ENCODE assay signal across 31 mouse cellular contexts in genomic region chr14:122427654-122428053, GRCm38 (mm10). TPM values are rescaled to one million over a fixed set of nuclear protein-coding genes. Genes with fewer than 3 reads are reported as not detected.
A peak's percentile ranks its signal among the peaks of the same experiment; 100 is the strongest.
DNase-seq lines count a peak whose midpoint lies in the region; ATAC-seq lines count a peak whose summit lies in the region.
"Had no signal": no experiment of that assay in that cellular context is flagged by ENCODE, and none has a peak within 500 bp of the region (broad histone marks: within the 10 kb centered on the region; RNA-seq: fewer than 3 reads in every experiment).

No protein-coding gene starts in this region.

- peak; percentile 58; the same call in 1 of the 2 replicates for ATAC-seq in hindbrain, embryonic 12.5 days (ENCODE audit: low FRiP score)
- ATAC-seq in neural tube, embryonic 11.5 days (ENCODE audit: insufficient read depth, low FRiP score, low TSS enrichment): peak; percentile 66
- ATAC-seq in neural tube, embryonic 15.5 days (ENCODE audit: low FRiP score): no peak
- peak; percentile 44; the same call in 1 of the 2 replicates for ATAC-seq in hindbrain, embryonic 14.5 days (ENCODE audit: low FRiP score)
- ATAC-seq in neural tube, embryonic 13.5 days (ENCODE audit: low read depth): peak; percentile 49; the same call in 1 of the 2 replicates
- ATAC-seq: activated CD4-positive, CD25-positive, alpha-beta regulatory T cell, adult 4 months; CD4-positive, CD25-positive, alpha-beta regulatory T cell, adult 4 months; forebrain, embryonic 14.5 days had no signal

- no peaks in the 10 kb centered on the region for H3K27me3 ChIP-seq in hindbrain, embryonic 12.5 days
- 0 out of 2 replicates have a peak, but pooled peaks cover 12% of the 10 kb centered on the region for H3K27me3 ChIP-seq in hindbrain, embryonic 10.5 days (ENCODE audit: insufficient read depth, poor library complexity, severe bottlenecking)
- no peaks in the 10 kb centered on the region for H3K27me3 ChIP-seq in neural tube, embryonic 11.5 days (ENCODE audit: control insufficient read depth, insufficient read depth, low read length)
- H3K27me3 ChIP-seq in neural tube, embryonic 15.5 days (replicated peaks): 0 out of 2 replicates have a peak, but pooled peaks cover 3% of the 10 kb centered on the region
- H3K27me3 ChIP-seq in hindbrain, embryonic 14.5 days (ENCODE audit: control insufficient read depth, insufficient read depth, low read length): no peaks in the 10 kb centered on the region
- H3K27me3 ChIP-seq in neural tube, embryonic 13.5 days: peaks cover 12% of the 10 kb centered on the region; the same call in 1 of the 2 replicates
- H3K27me3 ChIP-seq: embryonic facial prominence, embryonic 15.5 days had no signal

- H3K9ac ChIP-seq in hindbrain, embryonic 12.5 days: no peak overlapping the region
- no peak overlapping the region for H3K9ac ChIP-seq in neural tube, embryonic 11.5 days (ENCODE audit: low read length)
- no peak overlapping the region for H3K9ac ChIP-seq in neural tube, embryonic 15.5 days (replicated peaks)
- no peak overlapping the region for H3K9ac ChIP-seq in hindbrain, embryonic 14.5 days
- no peak overlapping the region for H3K9ac ChIP-seq in neural tube, embryonic 13.5 days
- H3K9ac ChIP-seq: embryonic facial prominence, embryonic 12.5 days; embryonic facial prominence, embryonic 15.5 days; forebrain, postnatal 0 days had no signal

- H3K36me3 ChIP-seq in hindbrain, embryonic 12.5 days: no peaks in the 10 kb centered on the region
- H3K36me3 ChIP-seq in hindbrain, embryonic 10.5 days: no peaks in the 10 kb centered on the region
- H3K36me3 ChIP-seq in neural tube, embryonic 11.5 days (ENCODE audit: control insufficient read depth, insufficient read depth, low read length): no peaks in the 10 kb centered on the region
- no peaks in the 10 kb centered on the region for H3K36me3 ChIP-seq in neural tube, embryonic 15.5 days
- no peaks in the 10 kb centered on the region for H3K36me3 ChIP-seq in hindbrain, embryonic 14.5 days (replicated peaks; ENCODE audit: control insufficient read depth, insufficient read depth)
- H3K36me3 ChIP-seq in neural tube, embryonic 13.5 days: no peaks in the 10 kb centered on the region
- H3K36me3 ChIP-seq: embryonic facial prominence, embryonic 12.5 days; embryonic facial prominence, embryonic 15.5 days had no signal

- no peak overlapping the region for H3K4me2 ChIP-seq in hindbrain, embryonic 12.5 days (replicated peaks)
- H3K4me2 ChIP-seq in neural tube, embryonic 11.5 days (ENCODE audit: low read depth): no peak overlapping the region
- H3K4me2 ChIP-seq in neural tube, embryonic 15.5 days: no peak overlapping the region
- H3K4me2 ChIP-seq in hindbrain, embryonic 14.5 days (replicated peaks): no peak overlapping the region
- no peak overlapping the region for H3K4me2 ChIP-seq in neural tube, embryonic 13.5 days
- H3K4me2 ChIP-seq: embryonic facial prominence, embryonic 12.5 days; embryonic facial prominence, embryonic 15.5 days; heart, embryonic 11.5 days had no signal

- peaks cover 15% of the 10 kb centered on the region for H3K4me1 ChIP-seq in hindbrain, embryonic 12.5 days
- peaks cover 56% of the 10 kb centered on the region for H3K4me1 ChIP-seq in hindbrain, embryonic 10.5 days (replicated peaks)
- H3K4me1 ChIP-seq in neural tube, embryonic 11.5 days (ENCODE audit: control insufficient read depth, insufficient read depth, low read length): peaks cover 10% of the 10 kb centered on the region; the same call in 1 of the 2 replicates
- H3K4me1 ChIP-seq in neural tube, embryonic 15.5 days: peaks cover 7% of the 10 kb centered on the region; the same call in 1 of the 2 replicates
- peaks cover 20% of the 10 kb centered on the region; the same call in 1 of the 2 replicates for H3K4me1 ChIP-seq in hindbrain, embryonic 14.5 days (replicated peaks; ENCODE audit: control insufficient read depth, insufficient read depth, low read length)
- peaks cover 33% of the 10 kb centered on the region for H3K4me1 ChIP-seq in neural tube, embryonic 13.5 days (replicated peaks)

- H3K9me3 ChIP-seq in hindbrain, embryonic 12.5 days (replicated peaks): no peaks in the 10 kb centered on the region
- H3K9me3 ChIP-seq in hindbrain, embryonic 10.5 days: no peaks in the 10 kb centered on the region
- 0 out of 2 replicates have a peak, but pooled peaks cover 2% of the 10 kb centered on the region for H3K9me3 ChIP-seq in neural tube, embryonic 11.5 days (ENCODE audit: control insufficient read depth, low read length)
- H3K9me3 ChIP-seq in neural tube, embryonic 15.5 days (replicated peaks): no peaks in the 10 kb centered on the region
- no peaks in the 10 kb centered on the region for H3K9me3 ChIP-seq in hindbrain, embryonic 14.5 days (ENCODE audit: control insufficient read depth, low read length)
- H3K9me3 ChIP-seq in neural tube, embryonic 13.5 days: no peaks in the 10 kb centered on the region
- H3K9me3 ChIP-seq: embryonic facial prominence, embryonic 12.5 days; embryonic facial prominence, embryonic 15.5 days had no signal

- 57% methylated on average over 3 of the region's 3 CpGs for WGBS in hindbrain, embryonic 12.5 days
- 70% methylated on average over 3 of the region's 3 CpGs for WGBS in hindbrain, embryonic 10.5 days
- whole genome bisulfite sequencing in neural tube, embryonic 11.5 days: 62% methylated on average over 3 of the region's 3 CpGs
- 47% methylated on average over 3 of the region's 3 CpGs for WGBS in neural tube, embryonic 15.5 days
- 54% methylated on average over 3 of the region's 3 CpGs for WGBS in hindbrain, embryonic 14.5 days
- 50% methylated on average over 3 of the region's 3 CpGs for WGBS in neural tube, embryonic 13.5 days

- no peak for DNase-seq in hindbrain, embryonic 10.5 days (ENCODE audit: low spot score)
- DNase-seq in neural tube, embryonic 11.5 days (ENCODE audit: low spot score): no peak
- DNase-seq in hindbrain, embryonic 14.5 days (ENCODE audit: low spot score): no peak
- DNase-seq in layer of hippocampus, adult 8-10 months (ENCODE audit: low spot score in 2 of 2): no peak
- DNase-seq in T-cell, adult 2 months (ENCODE audit: low spot score): no peak
- DNase-seq: adrenal gland, adult 8-10 months; adrenal gland, postnatal 25 days; cerebellum, adult 11-12 months; cerebellum, adult 8-10 months; cerebellum, postnatal 36 days; forebrain, postnatal 0 days; gastrocnemius, adult 2 months; gastrocnemius, postnatal 14 days; heart, adult 11 months had no signal

- H3K27ac ChIP-seq in hindbrain, embryonic 12.5 days: 0 out of 2 replicates have a peak overlapping the region, but pooled peaks have one; percentile 23
- no peak overlapping the region for H3K27ac ChIP-seq in hindbrain, embryonic 10.5 days
- H3K27ac ChIP-seq in neural tube, embryonic 11.5 days (ENCODE audit: low read depth, low read length): no peak overlapping the region
- no peak overlapping the region for H3K27ac ChIP-seq in neural tube, embryonic 15.5 days (replicated peaks)
- no peak overlapping the region for H3K27ac ChIP-seq in hindbrain, embryonic 14.5 days
- 0 out of 2 replicates have a peak overlapping the region, but pooled peaks have one; percentile 33 for H3K27ac ChIP-seq in neural tube, embryonic 13.5 days (replicated peaks)
- H3K27ac ChIP-seq: embryonic facial prominence, embryonic 15.5 days; gastrocnemius, adult 2 months had no signal

- H3K4me3 ChIP-seq in hindbrain, embryonic 12.5 days: no peak overlapping the region
- H3K4me3 ChIP-seq in hindbrain, embryonic 10.5 days: no peak overlapping the region
- H3K4me3 ChIP-seq in neural tube, embryonic 11.5 days (ENCODE audit: low read depth, low read length): no peak overlapping the region
- H3K4me3 ChIP-seq in neural tube, embryonic 15.5 days (replicated peaks): no peak overlapping the region
- H3K4me3 ChIP-seq in hindbrain, embryonic 14.5 days (replicated peaks; ENCODE audit: low read length): no peak overlapping the region
- no peak overlapping the region for H3K4me3 ChIP-seq in neural tube, embryonic 13.5 days
- H3K4me3 ChIP-seq: embryonic facial prominence, embryonic 12.5 days; embryonic facial prominence, embryonic 15.5 days; gastrocnemius, adult 2 months had no signal

RNA-seq across cellular contexts. Expression of gene Gm5089, which starts 23.3 kb away (rescaled TPM):
- 2.8 and 4.0 TPM in 2 replicates for polyA plus RNA-seq in hindbrain, embryonic 12.5 days (2016; fragmentation: Nextera tagmentation; extraction: Ambion mirVana)
- 1.9 and 2.4 TPM in 2 replicates for polyA plus RNA-seq in hindbrain, embryonic 10.5 days (2016; fragmentation: Nextera tagmentation; extraction: Ambion mirVana)
- polyA plus RNA-seq in neural tube, embryonic 11.5 days (2014; fragmentation: Nextera tagmentation; extraction: Ambion mirVana): 0.23 and 0.35 TPM in 2 replicates
- 0.14 and 0.60 TPM in 2 replicates for polyA plus RNA-seq in neural tube, embryonic 15.5 days (2015; fragmentation: Nextera tagmentation; extraction: Ambion mirVana)
- polyA plus RNA-seq in hindbrain, embryonic 14.5 days (2014; fragmentation: Nextera tagmentation; extraction: Ambion mirVana): 0.50 and 1.2 TPM in 2 replicates
- 0.46 and 0.62 TPM in 2 replicates for polyA plus RNA-seq in neural tube, embryonic 13.5 days (2015; fragmentation: Nextera tagmentation; extraction: Ambion mirVana)
- under 1 TPM; 0.32 to 0.92 (median 0.55) TPM for total RNA-seq in layer of hippocampus, adult 8-10 months (2022)
- total RNA-seq: adrenal gland, adult 8-10 months; adrenal gland, postnatal 25 days; gastrocnemius, adult 2 months; gastrocnemius, postnatal 14 days; gastrocnemius, postnatal 4 days; heart, adult 8-10 months; heart, postnatal 25 days; hematopoietic stem cell, adult 5-6 weeks; MEL had no signal
- polyA plus RNA-seq: activated CD4-positive, CD25-positive, alpha-beta regulatory T cell, adult 4 months; C2C12; CD4-positive, CD25-positive, alpha-beta regulatory T cell, adult 4 months; heart, embryonic 11.5 days; heart, embryonic 14.5 days; heart, postnatal 0 days had no signal

RNA-seq across cellular contexts. Expression of gene Zic5, which starts 37.8 kb away (rescaled TPM):
- polyA plus RNA-seq in hindbrain, embryonic 12.5 days (2016; fragmentation: Nextera tagmentation; extraction: Ambion mirVana): 18.1 and 25.0 TPM in 2 replicates
- polyA plus RNA-seq in hindbrain, embryonic 10.5 days (2016; fragmentation: Nextera tagmentation; extraction: Ambion mirVana): 16.5 and 20.3 TPM in 2 replicates
- polyA plus RNA-seq in neural tube, embryonic 11.5 days (2014; fragmentation: Nextera tagmentation; extraction: Ambion mirVana): 10.3 and 10.8 TPM in 2 replicates
- 3.9 and 6.2 TPM in 2 replicates for polyA plus RNA-seq in neural tube, embryonic 15.5 days (2015; fragmentation: Nextera tagmentation; extraction: Ambion mirVana)
- polyA plus RNA-seq in hindbrain, embryonic 14.5 days (2014; fragmentation: Nextera tagmentation; extraction: Ambion mirVana): 11.6 and 14.0 TPM in 2 replicates
- 8.4 and 8.6 TPM in 2 replicates for polyA plus RNA-seq in neural tube, embryonic 13.5 days (2015; fragmentation: Nextera tagmentation; extraction: Ambion mirVana)
- total RNA-seq in layer of hippocampus, adult 8-10 months (2022): 1 to 10 TPM; 2.6 to 6.1 (median 4.2) TPM
- total RNA-seq: adrenal gland, postnatal 25 days; gastrocnemius, adult 2 months; gastrocnemius, postnatal 14 days; gastrocnemius, postnatal 4 days; heart, adult 8-10 months; heart, postnatal 25 days; hematopoietic stem cell, adult 5-6 weeks had no signal
- polyA plus RNA-seq: CD4-positive, CD25-positive, alpha-beta regulatory T cell, adult 4 months; heart, postnatal 0 days had no signal

RNA-seq across cellular contexts. Expression of gene Zic2, which starts 47.6 kb away (rescaled TPM):
- 18.3 TPM in 2 replicates for polyA plus RNA-seq in hindbrain, embryonic 12.5 days (2016; fragmentation: Nextera tagmentation; extraction: Ambion mirVana)
- polyA plus RNA-seq in hindbrain, embryonic 10.5 days (2016; fragmentation: Nextera tagmentation; extraction: Ambion mirVana): 7.2 and 10.1 TPM in 2 replicates
- polyA plus RNA-seq in neural tube, embryonic 11.5 days (2014; fragmentation: Nextera tagmentation; extraction: Ambion mirVana): 6.3 and 7.6 TPM in 2 replicates
- 5.1 and 6.8 TPM in 2 replicates for polyA plus RNA-seq in neural tube, embryonic 15.5 days (2015; fragmentation: Nextera tagmentation; extraction: Ambion mirVana)
- 10.6 and 11.4 TPM in 2 replicates for polyA plus RNA-seq in hindbrain, embryonic 14.5 days (2014; fragmentation: Nextera tagmentation; extraction: Ambion mirVana)
- 8.2 and 10.2 TPM in 2 replicates for polyA plus RNA-seq in neural tube, embryonic 13.5 days (2015; fragmentation: Nextera tagmentation; extraction: Ambion mirVana)
- 10 to 100 TPM; 15.0 to 20.8 (median 18.6) TPM for total RNA-seq in layer of hippocampus, adult 8-10 months (2022)
- total RNA-seq: adrenal gland, postnatal 25 days; gastrocnemius, adult 2 months; gastrocnemius, postnatal 14 days; heart, postnatal 25 days; hematopoietic stem cell, adult 5-6 weeks; MEL had no signal
- polyA plus RNA-seq: activated CD4-positive, CD25-positive, alpha-beta regulatory T cell, adult 4 months; CD4-positive, CD25-positive, alpha-beta regulatory T cell, adult 4 months; heart, embryonic 14.5 days; heart, postnatal 0 days had no signal

Comparison
In these comparisons a context has a peak if more than half of its experiments do, and no peak if none do; other contexts are left out.
1. H3K27ac ChIP-seq: peak in hindbrain, embryonic 12.5 days (single experiment) and neural tube, embryonic 13.5 days (single experiment); none in hindbrain, embryonic 10.5 days (single experiment), neural tube, embryonic 11.5 days (single experiment), neural tube, embryonic 15.5 days (single experiment) and hindbrain, embryonic 14.5 days (single experiment).